Mouse (Mus musculus): ENCODE measurements around the gene Fbxw26.
"Not testable (repeated sequence)": the region's sequence is repeated elsewhere in the genome, so short reads cannot be mapped to it uniquely, and the experiment has no call there.

The Fbxw26 gene

GRCm38 (mm10) chr9:109745989-109746388, at the start of gene Fbxw26:
Fbxw26 (minus strand) TSS chr9:109746089.
- not testable (repeated sequence) for DNase-seq

GRCm38 (mm10) chr9:109795221-109795620, 49.3 kb upstream of the Fbxw26 start:
- no peak for DNase-seq

GRCm38 (mm10) chr9:109790570-109790969, 44.7 kb upstream of the Fbxw26 start, which contains the start of gene Fbxw27:
Fbxw27 (minus strand) TSS chr9:109790670.
- DNase-seq, result not testable (repeated sequence)

GRCm38 (mm10) chr9:109766841-109767240, 21.0 kb upstream of the Fbxw26 start:
- not testable (repeated sequence) for DNase-seq

- not testable (repeated sequence) for DNase-seq
Observed at GRCm38 (mm10) chr9:109702600-109702999, 43.3 kb downstream of the Fbxw26 start, which contains the start of gene Fbxw18. Fbxw18 (minus strand) TSS chr9:109702700.

GRCm38 (mm10) chr9:109685299-109685698, 60.6 kb downstream of the Fbxw26 start:
- peak; percentile 71 for DNase-seq

Measured in kidney, adult 9 months (tissue).